Mouse (Mus musculus) CD4-positive, CD25-positive, alpha-beta regulatory T cell, adult 4 months (primary cell): ENCODE measurements around the gene Pcgf2. TPM values are rescaled to one million over a fixed set of nuclear protein-coding genes. Genes with fewer than 3 reads are reported as not detected.
"Not testable (repeated sequence)": the region's sequence is repeated elsewhere in the genome, so short reads cannot be mapped to it uniquely, and the experiment has no call there.

ENCODE experiments used
- ATAC-seq: one replicate; pipeline ENCODE4 v1.8.0; 2017
- polyA plus RNA-seq, 2 experiments: library from polyadenylated mRNA; unstranded; fragments of 100-300 nt; shearing (Covaris generic); gene quantifications; one replicate each; pipeline ENCODE4 v1.2.1; 2017

The Pcgf2 gene
- polyA plus RNA-seq, 2 experiments from 2014 or later = 2.9 to 4.6 TPM

GRCm38 (mm10) chr11:97717369-97718280, 17.3 kb upstream of the Pcgf2 start:
- ATAC-seq = no peak

GRCm38 (mm10) chr11:97716021-97716420, 15.7 kb upstream of the Pcgf2 start:
- ATAC-seq = no peak

DNA sequence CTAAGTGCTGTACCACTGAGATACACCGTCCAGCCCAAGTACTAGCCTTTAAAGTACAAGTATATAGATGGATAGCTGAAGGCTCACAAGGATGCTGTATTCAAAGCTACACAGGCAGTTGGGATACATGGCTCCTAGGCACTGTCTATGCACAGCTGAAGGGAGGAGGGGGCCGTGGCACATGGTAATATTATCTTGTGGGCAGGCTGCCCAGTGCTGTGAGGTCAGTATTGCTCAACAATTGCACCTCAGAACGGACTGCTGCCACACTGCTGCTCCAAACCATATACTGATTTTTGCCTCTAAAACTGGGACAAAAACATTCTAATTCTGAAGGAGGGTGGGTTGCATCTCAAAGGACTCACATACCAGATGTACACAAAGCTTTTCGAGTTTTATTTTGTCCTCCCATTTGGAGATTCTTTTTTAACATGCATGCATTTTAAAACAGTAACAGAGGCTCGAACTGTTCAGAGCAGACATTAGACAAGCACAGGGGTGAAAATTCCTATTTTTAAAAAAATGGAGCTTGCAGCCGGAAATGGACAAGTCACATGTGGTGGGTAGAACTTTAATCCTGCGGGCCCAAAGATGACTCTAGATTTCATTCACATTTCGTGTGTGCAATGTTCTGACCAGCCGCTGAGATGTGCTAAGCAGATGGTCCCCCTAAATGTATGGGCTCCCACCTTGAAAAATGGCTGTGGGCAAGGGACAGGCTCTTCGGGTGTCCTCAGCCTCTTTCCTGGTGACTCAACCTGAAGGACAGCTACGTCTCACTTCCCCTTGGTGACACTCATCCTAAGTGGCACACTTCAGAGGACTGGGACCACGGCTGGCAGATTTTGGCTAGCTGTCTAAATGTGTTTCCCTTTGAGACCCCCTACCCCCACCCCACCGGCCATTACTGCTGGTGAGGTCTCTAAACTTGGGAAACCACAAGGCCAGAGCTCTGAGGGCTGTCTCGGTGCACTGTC, 14.8 kb upstream of the Pcgf2 start:
- no peak for ATAC-seq

GRCm38 (mm10) chr11:97714356-97714755, 14.1 kb upstream of the Pcgf2 start:
- ATAC-seq = no peak

DNA sequence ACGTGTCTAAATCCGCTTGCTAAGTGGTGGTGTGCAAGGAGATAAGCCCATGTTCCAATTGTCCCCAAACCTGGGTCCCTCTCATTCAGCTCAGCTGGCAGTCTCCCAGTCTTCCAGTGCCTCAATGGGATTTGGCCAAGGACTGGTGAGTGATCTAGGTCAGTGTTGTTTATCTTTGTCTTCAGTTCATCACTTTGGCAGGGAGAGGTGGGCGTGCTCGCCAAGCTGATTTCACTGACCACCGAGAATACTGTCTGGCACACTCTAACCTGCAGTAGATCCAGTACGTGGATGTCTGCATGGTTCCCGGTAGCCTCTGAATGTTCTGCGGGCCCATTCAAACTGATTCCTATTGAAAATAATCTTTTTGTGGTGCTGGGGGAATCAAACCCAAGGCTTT, 13.6 kb upstream of the Pcgf2 start:
- ATAC-seq = no peak

- no peak for ATAC-seq
These were observed 12.0 kb upstream of the Pcgf2 start for GRCm38 (mm10) chr11:97712286-97712685.

DNA sequence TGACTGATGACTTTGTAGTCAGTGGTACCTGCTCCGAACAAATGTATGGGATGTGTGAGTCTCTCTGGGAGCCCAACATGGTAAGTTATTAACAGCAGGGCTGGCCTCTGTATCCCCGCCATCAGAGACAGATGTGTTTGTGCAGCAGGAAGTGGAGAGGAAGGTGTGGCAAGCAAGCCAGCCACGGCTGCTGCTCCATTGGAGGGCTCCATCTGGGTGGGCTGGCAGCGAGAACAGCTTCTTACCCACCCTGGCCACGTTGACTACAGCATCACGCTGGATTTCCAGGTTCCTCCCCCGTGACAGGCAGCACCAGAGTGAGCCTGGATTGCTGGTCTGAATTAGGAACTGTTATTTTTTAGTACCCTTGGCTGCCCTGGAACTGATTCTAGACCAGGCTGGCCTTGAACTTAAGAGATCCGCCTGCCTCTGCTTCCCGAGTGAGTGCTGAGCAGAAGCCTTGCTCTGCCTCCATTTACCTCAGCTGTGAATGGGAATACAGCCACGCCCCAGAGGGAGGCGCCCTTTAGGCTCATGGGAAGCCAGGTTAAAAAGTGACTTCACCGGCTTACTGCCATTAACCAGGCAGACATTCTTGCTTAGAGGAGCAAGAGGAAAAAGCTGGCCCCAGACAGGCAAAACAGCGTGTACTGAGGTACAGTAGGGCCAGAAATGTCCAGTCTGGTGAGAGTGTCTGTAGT, 11.1 kb upstream of the Pcgf2 start:
- no peak for ATAC-seq

GRCm38 (mm10) chr11:97710067-97710466, 9.8 kb upstream of the Pcgf2 start:
- ATAC-seq = not testable (repeated sequence)

GRCm38 (mm10) chr11:97703039-97703826, 2.9 kb upstream of the Pcgf2 start, which contains the start of gene Psmb3:
Gene Psmb3 (plus strand): TSS chr11:97703399.
- ATAC-seq = peak; percentile 90

DNA sequence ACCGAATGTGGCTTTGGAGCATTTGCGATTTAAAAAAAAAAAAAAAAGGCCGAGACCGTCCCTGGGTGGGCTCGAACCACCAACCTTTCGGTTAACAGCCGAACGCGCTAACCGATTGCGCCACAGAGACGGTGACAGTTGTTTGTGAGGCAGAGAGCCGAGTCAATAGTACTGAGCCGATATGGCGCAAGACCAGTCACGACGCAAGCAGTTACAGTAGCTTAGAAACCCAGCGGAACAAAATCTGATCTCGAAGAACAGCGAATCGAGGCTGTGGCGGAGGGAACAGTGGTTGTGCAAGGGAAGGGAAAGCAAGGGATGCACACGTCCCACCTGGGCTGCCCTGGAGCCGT, 2.1 kb upstream of the Pcgf2 start:
- ATAC-seq = peak; percentile 33

GRCm38 (mm10) chr11:97701581-97702392, 1.5 kb upstream of the Pcgf2 start:
- no peak for ATAC-seq

GRCm38 (mm10) chr11:97700746-97701580, 666 bp upstream of the Pcgf2 start:
- ATAC-seq = no peak

DNA sequence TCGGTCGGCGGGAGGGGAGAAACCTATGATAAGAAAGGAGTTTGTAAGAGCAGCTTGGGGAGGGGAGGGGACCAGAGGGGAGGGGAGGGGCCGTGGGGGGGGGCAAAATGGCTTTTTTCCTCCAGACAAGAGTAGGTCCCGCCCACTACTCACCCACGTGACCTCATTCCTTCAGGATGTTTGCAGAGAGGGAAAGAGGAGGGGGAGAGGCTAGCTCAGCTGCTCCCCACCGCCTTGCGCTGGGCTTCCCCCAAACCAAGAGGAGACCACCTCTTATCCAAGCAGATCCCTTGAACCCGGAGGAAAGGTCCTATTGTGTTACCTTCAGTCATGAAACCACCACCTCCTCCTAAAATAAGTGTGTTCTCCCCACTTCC, 683 bp downstream of the Pcgf2 start:
- ATAC-seq = no peak

DNA sequence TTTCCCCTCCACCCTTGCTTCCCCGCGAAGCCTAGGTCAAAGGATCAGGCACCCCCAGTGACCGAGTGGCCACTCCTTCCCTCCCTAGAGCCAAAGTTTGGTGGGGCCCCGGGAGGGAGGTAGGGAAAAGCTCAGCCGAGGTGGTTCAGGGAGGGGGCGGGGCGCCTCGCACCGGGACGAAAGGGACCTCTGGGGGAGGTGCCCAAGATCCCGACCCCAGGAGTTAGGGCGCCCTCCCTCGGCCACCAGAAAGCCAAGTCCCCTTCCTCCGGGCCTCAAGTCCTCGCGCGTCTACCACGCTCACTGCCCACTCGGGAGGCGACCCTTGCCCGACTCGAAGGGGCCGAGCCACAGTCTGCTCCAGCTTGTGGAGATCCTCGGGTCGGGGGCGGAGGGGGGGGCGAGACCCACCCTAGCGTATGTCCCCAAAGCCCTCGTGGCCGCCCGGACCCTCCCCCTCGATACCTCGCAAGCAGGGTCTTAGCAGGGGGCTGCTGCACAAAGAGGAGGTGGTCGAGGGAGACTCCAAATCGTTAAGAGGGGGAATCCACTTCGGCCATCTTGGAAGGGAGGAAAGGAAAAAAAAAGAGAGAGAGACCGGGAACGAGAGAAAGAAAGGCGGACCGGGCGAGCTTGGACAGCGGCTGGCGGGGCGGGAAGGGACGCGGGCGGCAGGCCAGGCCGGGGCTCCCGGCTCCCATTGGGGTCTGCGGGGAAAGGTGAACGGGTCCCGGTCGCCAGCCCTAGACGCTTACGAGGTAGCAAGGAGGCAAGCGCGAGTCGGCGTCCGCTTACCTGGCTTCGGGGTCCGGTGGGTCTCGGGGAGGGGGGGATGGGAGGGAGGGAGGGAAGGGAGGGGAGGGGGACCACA, 1.3 kb downstream of the Pcgf2 start:
- ATAC-seq = no peak

GRCm38 (mm10) chr11:97697891-97698529, 2.3 kb downstream of the Pcgf2 start:
- ATAC-seq = no peak

DNA sequence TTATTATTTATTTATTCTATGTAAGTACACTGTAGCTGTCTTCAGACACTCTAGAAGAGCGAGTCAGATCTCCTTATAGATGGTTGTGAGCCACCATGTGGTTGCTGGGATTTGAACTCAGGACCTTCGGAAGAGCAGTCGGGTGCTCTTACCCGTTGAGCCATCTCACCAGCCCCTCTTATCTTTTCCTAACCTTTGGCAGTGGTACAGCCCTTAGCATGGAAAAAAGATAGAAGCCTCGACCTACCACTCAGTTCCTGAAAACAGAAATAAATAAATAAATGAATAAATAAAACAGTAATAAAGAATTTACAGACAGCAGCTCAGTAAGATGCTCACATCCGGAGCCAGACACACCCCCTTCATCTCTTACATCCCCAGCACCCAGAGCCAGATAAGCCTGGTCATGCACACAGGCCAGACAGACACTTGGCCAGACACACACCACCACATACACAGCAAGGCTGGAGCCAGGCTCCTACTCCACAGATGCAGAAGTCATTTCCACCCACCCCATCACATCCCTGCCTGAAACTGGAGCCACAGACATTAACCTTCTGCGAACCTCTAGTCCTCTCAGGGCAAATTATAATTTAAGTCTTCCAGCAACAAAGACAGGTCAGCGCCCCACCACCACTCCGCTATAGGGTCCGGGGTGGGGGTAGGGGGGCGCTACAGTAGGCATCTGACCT, 3.0 kb downstream of the Pcgf2 start:
- ATAC-seq = no peak

- no peak for ATAC-seq
These were observed 3.6 kb downstream of the Pcgf2 start for GRCm38 (mm10) chr11:97696669-97697068.
